Mouse (Mus musculus) layer of hippocampus, adult 6 months (tissue): ENCODE data around the gene H2al3. TPM values are rescaled to one million over a fixed set of nuclear protein-coding genes. Genes with fewer than 3 reads are reported as not detected.

Experiments used
- long read RNA-seq, 2 experiments: library from polyadenylated mRNA; unstranded; transcript quantifications; one replicate each; pipeline ENCODE4 v2.0.0; 2019 to 2020
- polyA plus RNA-seq: library from polyadenylated mRNA; unstranded; fragments of <200 nt; fragmentation: Nextera tagmentation; gene quantifications from 2 replicates; pipeline ENCODE4 v1.2.3, GENCODE M21; 2021

Gene H2al3
- not detected in 2 replicates for polyA plus RNA-seq
- long read RNA-seq, experiment 1, result 0 reads
- long read RNA-seq, experiment 2, result 0 reads

GRCm38 (mm10) chrX:9849403-9849802, at the start of gene H2al3:
Gene H2al3, plus strand, starts transcription at chrX:9849703.

GRCm38 (mm10) chrX:9846628-9847027, 2.9 kb upstream of the H2al3 start, which contains the start of gene Hypm:
Gene Hypm, plus strand, starts transcription at chrX:9846928.

GRCm38 (mm10) chrX:9885322-9885721, 35.8 kb downstream of the H2al3 start, which contains the start of gene Sytl5:
Gene Sytl5, plus strand, starts transcription at chrX:9885622.

Other genes with a start within 250 kb of the H2al3 start
- gene Dynlt3, start 186.7 kb upstream of the H2al3 start, polyA plus RNA-seq, result 108 and 123 TPM in 2 replicates
- not detected in 2 replicates for gene Hypm, start 2.8 kb upstream of the H2al3 start, polyA plus RNA-seq
- gene Sytl5, start 35.9 kb downstream of the H2al3 start, polyA plus RNA-seq, result 2.4 and 2.6 TPM in 2 replicates